Mouse (Mus musculus) hindbrain, postnatal 0 days (tissue): ENCODE measurements around the gene Ppp1r37. TPM values are rescaled to one million over a fixed set of nuclear protein-coding genes. Genes with fewer than 3 reads are reported as not detected.

ENCODE experiments used
- ATAC-seq: fragments of 200-750 bp; cut with Nextera tagmentation; 2 replicates; pipeline ENCODE4 v1.8.0; 2017; ENCODE audit warnings: mild to moderate bottlenecking, moderate TSS enrichment, moderate library complexity
- DNase-seq: peaks from one replicate; pipeline ENCODE4 v3.0.0-alpha.2; 2015; ENCODE audit warnings: low spot score
- H3K27ac ChIP-seq: fragments of 300-500 bp; sonication (generic); 2 replicates; pipeline ENCODE4 v1.5.1; 2014; ENCODE audit warnings: mild to moderate bottlenecking
- H3K27me3 ChIP-seq: fragments of 300-500 bp; sonication (generic); 2 replicates; pipeline ENCODE4 v1.6.1; 2014; ENCODE audit warnings: low read length, mixed read lengths; ENCODE audit not compliant: insufficient read depth
- H3K36me3 ChIP-seq: fragments of 300-500 bp; sonication (generic); 2 replicates; pipeline ENCODE4 v1.6.1; 2014; ENCODE audit warnings: low read length, mixed read lengths; ENCODE audit not compliant: insufficient read depth
- H3K4me1 ChIP-seq: fragments of 300-500 bp; sonication (generic); 2 replicates; pipeline ENCODE4 v1.6.1; 2014; ENCODE audit warnings: antibody characterized with exemption, low read length, mixed read lengths; ENCODE audit not compliant: insufficient read depth
- H3K4me2 ChIP-seq: fragments of 300-500 bp; sonication (generic); 2 replicates; pipeline ENCODE4 v1.6.1; 2014; ENCODE audit warnings: low read depth, mild to moderate bottlenecking, low read length, moderate library complexity, mixed read lengths
- H3K4me3 ChIP-seq: fragments of 300-500 bp; sonication (generic); 2 replicates; pipeline ENCODE4 v1.5.1; 2014; ENCODE audit warnings: low read length
- H3K9ac ChIP-seq: fragments of 300-500 bp; sonication (generic); replicated peaks from 2 replicates; pipeline ENCODE4 v1.6.1; 2014; ENCODE audit warnings: mild to moderate bottlenecking, low read length, moderate library complexity, mixed read lengths
- H3K9me3 ChIP-seq: fragments of 300-500 bp; sonication (generic); 2 replicates; pipeline ENCODE4 v1.6.1; 2016; ENCODE audit warnings: low read length, mixed read lengths
- CTCF ChIP-seq: IDR thresholded peaks from 2 replicates; pipeline ENCODE4 v1.5.1; 2016; ENCODE audit warnings: antibody characterized with exemption, control low read depth, low read depth
- WGBS: fragments of 180-500 bp; shearing (Covaris S2); extraction: QIAGEN DNeasy Blood & Tissue Kit; methylation state at CpG from one replicate; pipeline ENCODE4 v1.1.7; 2014; 5-methylcytosine and 5-hydroxymethylcytosine counted together
- polyA plus RNA-seq: library from polyadenylated mRNA; unstranded; fragments of >200 nt; fragmentation: Nextera tagmentation; extraction: Ambion mirVana; gene quantifications from 2 replicates; pipeline ENCODE4 v1.2.1, GENCODE M21; 2015
- total RNA-seq: library from RNA; depleted of rRNA; stranded (reverse); fragments of >200 nt; gene quantifications from 2 replicates; pipeline ENCODE4 v1.2.3, GENCODE M21; 2014

The Ppp1r37 gene
- total and polyA plus RNA-seq, 2 experiments from 2014 or later: 27.7 to 128 TPM

- peak overlapping the region; percentile 80 for H3K4me3 ChIP-seq
- H3K9me3 ChIP-seq: no peaks in the 10 kb centered on the region
- WGBS: 82% methylated on average over 12 of the region's 12 CpGs
- TF ChIP-seq CTCF: no peak
- peaks cover 18% of the 10 kb centered on the region for H3K36me3 ChIP-seq
- peak overlapping the region; percentile 82; the same call in 1 of the 2 replicates for H3K27ac ChIP-seq
- peak overlapping the region; percentile 99; the same call in 1 of the 2 replicates for H3K9ac ChIP-seq
- ATAC-seq (no peak), DNase-seq (no peak)
- peak overlapping the region; percentile 94 for H3K4me2 ChIP-seq
- peaks cover 16% of the 10 kb centered on the region for H3K4me1 ChIP-seq
- no peaks in the 10 kb centered on the region for H3K27me3 ChIP-seq
Observed at GRCm38 (mm10) chr7:19603055-19603454, 40.2 kb upstream of the Ppp1r37 start.

GRCm38 (mm10) chr7:19600562-19600961 is 37.7 kb upstream of the Ppp1r37 start:
- Histone ChIP-seq H3K27me3 (no peaks in the 10 kb centered on the region), H3K9ac (no peak overlapping the region), H3K4me3 (no peak overlapping the region), H3K4me2 (0 out of 2 replicates have a peak overlapping the region, but pooled peaks have one; percentile 10), H3K27ac (peak overlapping the region; percentile 74), H3K36me3 (peaks cover 24% of the 10 kb centered on the region), H3K4me1 (peaks cover 16% of the 10 kb centered on the region), H3K9me3 (no peaks in the 10 kb centered on the region)
- ATAC-seq (peak; percentile 83), DNase-seq (peak; percentile 85)
- 30% methylated on average over 5 of the region's 5 CpGs for WGBS
- TF ChIP-seq CTCF: no peak

GRCm38 (mm10) chr7:19593061-19593730 is 30.3 kb upstream of the Ppp1r37 start:
- Histone ChIP-seq H3K27me3 (no peaks in the 10 kb centered on the region), H3K27ac (no peak overlapping the region), H3K4me3 (no peak overlapping the region), H3K4me1 (no peaks in the 10 kb centered on the region), H3K9ac (no peak overlapping the region), H3K4me2 (no peak overlapping the region), H3K9me3 (no peaks in the 10 kb centered on the region), H3K36me3 (peaks cover 57% of the 10 kb centered on the region)
- ATAC-seq (no peak), DNase-seq (no peak)
- TF ChIP-seq CTCF: no peak
- 90% methylated on average over 10 of the region's 10 CpGs for WGBS

DNA sequence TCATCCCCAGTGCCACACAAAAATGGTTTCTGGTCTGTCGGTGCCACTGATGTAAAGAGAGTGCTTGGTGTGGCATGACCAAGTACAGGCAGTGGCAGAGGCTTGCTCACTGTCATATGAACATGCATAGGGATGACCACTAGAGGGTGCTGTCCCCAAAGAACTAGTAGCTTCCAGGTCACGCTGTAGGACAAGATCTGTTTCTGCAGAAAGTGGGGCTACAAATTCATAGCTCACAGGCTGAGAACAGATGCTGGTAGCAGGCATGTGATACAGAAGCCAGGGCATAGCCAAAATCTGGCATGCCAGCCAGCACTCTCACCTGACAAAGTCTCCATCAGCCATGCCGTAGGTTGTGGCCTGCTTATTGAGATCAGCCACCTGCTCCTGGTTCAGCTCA is 27.0 kb upstream of the Ppp1r37 start:
- DNase-seq: peak; percentile 91
- TF ChIP-seq CTCF: peak; percentile 97
- Histone ChIP-seq H3K9ac (no peak overlapping the region), H3K4me3 (no peak overlapping the region), H3K27ac (0 out of 2 replicates have a peak overlapping the region, but pooled peaks have one; percentile 26), H3K4me1 (no peaks in the 10 kb centered on the region), H3K36me3 (peaks cover 81% of the 10 kb centered on the region), H3K4me2 (no peak overlapping the region), H3K9me3 (no peaks in the 10 kb centered on the region), H3K27me3 (no peaks in the 10 kb centered on the region)
- 54% methylated on average over 3 of the region's 3 CpGs for WGBS
- peak; percentile 80 for ATAC-seq

GRCm38 (mm10) chr7:19589207-19589606 is 26.3 kb upstream of the Ppp1r37 start:
- H3K27ac ChIP-seq: 0 out of 2 replicates have a peak overlapping the region, but pooled peaks have one; percentile 26
- H3K4me1 ChIP-seq: no peaks in the 10 kb centered on the region
- peaks cover 87% of the 10 kb centered on the region for H3K36me3 ChIP-seq
- H3K4me2 ChIP-seq: no peak overlapping the region
- DNase-seq (peak; percentile 68), ATAC-seq (no peak)
- H3K9me3 ChIP-seq: no peaks in the 10 kb centered on the region
- H3K4me3 ChIP-seq: no peak overlapping the region
- TF ChIP-seq CTCF: peak; percentile 77
- H3K9ac ChIP-seq: no peak overlapping the region
- 46% methylated on average over 3 of the region's 3 CpGs for WGBS
- no peaks in the 10 kb centered on the region for H3K27me3 ChIP-seq

GRCm38 (mm10) chr7:19586269-19586668 is 23.4 kb upstream of the Ppp1r37 start:
- no peak overlapping the region for H3K9ac ChIP-seq
- no peak overlapping the region for H3K27ac ChIP-seq
- no peaks in the 10 kb centered on the region for H3K4me1 ChIP-seq
- no peak for TF ChIP-seq CTCF
- DNase-seq (no peak), ATAC-seq (no peak)
- no peak overlapping the region for H3K4me2 ChIP-seq
- no peaks in the 10 kb centered on the region for H3K27me3 ChIP-seq
- H3K36me3 ChIP-seq: peaks cover 84% of the 10 kb centered on the region
- no peak overlapping the region for H3K4me3 ChIP-seq
- H3K9me3 ChIP-seq: no peaks in the 10 kb centered on the region
- 83% methylated on average over 46 of the region's 46 CpGs for WGBS

- DNase-seq (no peak), ATAC-seq (no peak)
- Histone ChIP-seq H3K9ac (no peak overlapping the region), H3K4me2 (no peak overlapping the region), H3K4me3 (no peak overlapping the region), H3K27me3 (peaks cover 18% of the 10 kb centered on the region), H3K27ac (no peak overlapping the region), H3K9me3 (no peaks in the 10 kb centered on the region), H3K4me1 (peaks cover 10% of the 10 kb centered on the region; the same call in 1 of the 2 replicates), H3K36me3 (peaks cover 42% of the 10 kb centered on the region)
- TF ChIP-seq CTCF: no peak
- WGBS: 91% methylated on average over 8 of the region's 8 CpGs
Observed at GRCm38 (mm10) chr7:19580634-19581033, 17.8 kb upstream of the Ppp1r37 start.
